Mouse (Mus musculus): Measurements from ENCODE around the gene Itga10.
"Not testable (repeated sequence)": the region's sequence is repeated elsewhere in the genome, so short reads cannot be mapped to it uniquely, and the experiment has no call there.

Itga10 gene

GRCm38 (mm10) chr3:96645018-96645649, at the start of gene Itga10:
TSS of gene Itga10 (plus strand) at chr3:96645584.
- peak; percentile 36 to 79 for DNase-seq

DNA sequence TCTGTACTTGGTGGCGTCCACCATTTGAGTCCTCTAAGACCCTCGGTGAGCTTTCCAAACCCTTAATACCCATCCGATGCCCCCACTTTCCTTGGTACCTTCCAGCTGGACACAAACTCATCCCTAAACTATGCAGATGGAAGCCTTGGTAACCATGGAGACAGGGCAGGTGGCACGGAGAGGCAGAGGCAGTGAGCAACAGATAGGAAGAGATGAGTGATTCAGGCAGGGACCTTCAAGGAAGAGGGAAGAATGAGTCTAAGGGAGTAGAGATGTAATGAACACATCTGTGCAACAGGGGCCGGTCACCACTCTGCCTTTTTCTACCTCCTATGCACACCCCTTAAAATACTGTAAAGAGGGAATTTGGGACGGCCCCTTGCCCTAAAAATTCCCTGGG, 49.7 kb upstream of the Itga10 start:
- DNase-seq: no peak

DNA sequence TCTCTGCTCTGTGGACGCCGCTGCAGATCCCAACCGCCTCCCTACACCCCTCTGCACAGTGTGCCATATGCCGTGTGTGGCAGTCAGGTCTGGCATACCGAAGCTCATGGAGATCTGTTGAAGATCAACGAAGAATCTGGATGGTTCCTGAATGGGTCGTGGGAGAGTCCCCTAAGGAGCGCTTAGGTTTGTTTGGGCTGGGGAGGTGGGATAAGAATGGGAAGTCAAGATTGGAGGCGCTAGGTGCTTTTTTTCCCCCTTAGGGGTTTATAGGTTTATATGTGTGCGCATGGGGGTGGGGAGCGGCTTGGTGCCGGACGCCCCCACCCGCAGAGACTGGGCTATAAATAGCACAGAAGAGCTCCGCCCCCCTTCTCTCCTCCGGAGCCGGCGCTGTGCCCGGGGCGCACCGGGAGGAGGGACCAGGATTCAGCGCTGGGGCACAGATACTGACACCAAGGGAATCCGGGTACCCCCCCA, 49.1 kb upstream of the Itga10 start, which contains the start of gene Ankrd34a:
Gene Ankrd34a, plus strand, starts transcription at position 409 of the 480 bp plus-strand sequence.
- peak in 1 of 2 experiments; percentile 70 for DNase-seq

DNA sequence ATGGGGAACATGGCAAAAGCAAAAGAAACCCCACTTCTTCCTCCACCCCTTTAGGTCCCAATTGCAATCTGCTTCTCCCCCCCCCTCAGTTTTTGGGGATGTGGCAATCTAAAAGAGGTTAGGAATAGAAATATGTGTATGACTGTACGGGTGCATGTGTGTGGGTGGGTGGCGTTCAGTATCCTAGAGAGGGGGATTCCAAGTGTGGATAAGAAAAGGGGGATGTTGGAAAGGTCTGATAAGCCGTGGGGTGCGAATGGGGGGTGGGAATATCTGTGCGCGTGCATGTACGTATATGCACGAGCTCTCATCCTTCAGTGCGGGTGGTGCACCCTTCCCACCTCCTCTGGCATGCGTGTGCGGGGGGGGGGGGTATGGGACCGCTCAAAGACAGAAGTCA, 48.5 kb upstream of the Itga10 start:
- no peak for DNase-seq

DNA sequence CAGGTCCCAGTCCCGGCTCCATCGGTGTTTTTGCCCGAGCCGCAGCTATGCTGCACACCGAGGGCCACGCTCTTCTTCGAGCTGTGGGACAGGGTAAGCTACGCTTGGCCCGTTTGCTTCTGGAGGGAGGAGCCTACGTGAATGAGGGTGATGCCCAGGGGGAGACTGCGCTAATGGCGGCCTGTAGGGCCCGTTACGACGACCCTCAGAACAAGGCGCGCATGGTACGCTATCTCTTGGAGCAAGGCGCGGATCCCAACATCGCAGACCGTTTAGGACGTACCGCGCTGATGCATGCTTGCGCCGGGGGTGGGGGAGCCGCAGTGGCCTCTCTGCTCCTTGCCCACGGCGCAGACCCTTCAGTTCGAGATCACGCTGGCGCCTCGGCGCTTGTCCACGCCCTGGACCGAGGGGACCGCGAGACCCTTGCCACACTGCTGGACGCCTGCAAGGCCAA, 47.9 kb upstream of the Itga10 start:
- DNase-seq: peak in 1 of 2 experiments; percentile 27

DNA sequence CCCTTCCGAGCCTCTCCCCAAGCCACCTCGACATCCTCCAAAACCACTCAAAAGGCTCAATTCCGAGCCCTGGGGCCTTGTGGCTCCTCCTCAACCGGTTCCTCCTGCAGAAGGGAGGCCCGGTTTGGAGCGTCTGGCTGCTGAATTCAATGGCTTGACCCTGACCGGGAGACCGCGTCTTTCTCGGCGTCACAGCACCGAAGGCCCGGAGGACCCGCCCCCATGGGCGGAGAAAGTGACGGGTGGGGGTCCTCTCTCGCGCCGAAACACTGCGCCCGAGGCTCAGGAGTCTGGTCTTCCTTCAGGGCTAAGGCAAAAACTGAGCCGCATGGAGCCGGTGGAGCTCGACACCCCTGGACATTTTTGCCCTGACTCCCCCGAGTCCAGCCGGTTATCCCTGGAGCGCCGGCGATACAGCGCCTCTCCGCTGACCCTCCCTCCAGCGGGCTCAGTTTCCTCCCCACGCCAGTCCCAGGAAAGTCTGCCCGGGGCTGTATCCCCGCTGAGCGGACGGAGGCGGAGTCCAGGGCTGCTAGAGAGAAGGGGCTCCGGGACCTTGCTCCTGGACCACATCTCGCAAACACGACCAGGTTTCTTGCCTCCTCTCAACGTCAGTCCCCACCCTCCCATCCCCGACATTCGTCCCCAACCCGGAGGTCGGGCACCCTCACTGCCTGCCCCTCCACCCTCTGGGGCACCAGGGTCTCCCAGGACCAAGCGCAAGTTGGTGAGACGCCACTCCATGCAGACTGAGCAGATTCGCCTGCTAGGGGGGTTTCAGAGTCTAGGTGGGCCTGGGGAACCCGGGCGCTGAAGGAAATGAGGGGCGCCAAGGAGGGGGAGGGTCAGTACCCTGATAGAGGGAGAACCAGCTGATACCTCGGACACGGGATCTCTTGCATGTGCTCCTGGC, 47.0 kb upstream of the Itga10 start:
- DNase-seq: peak; percentile 59 to 79

DNA sequence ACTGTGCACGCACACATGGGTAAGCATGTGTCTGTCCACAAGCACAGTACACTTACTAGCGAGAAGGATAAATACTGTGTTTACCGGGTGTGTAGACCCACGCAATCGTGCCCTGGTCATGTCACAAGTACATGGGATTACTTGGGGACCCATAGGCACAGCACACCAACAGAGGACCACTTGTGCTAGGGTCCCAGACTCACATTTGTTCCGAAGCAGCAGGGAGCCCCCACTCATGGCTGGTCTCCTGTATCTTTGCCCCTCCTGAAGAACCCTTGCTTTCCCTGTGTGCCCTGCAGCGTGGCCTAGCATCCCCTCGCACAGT, 46.4 kb upstream of the Itga10 start:
- no peak for DNase-seq

DNA sequence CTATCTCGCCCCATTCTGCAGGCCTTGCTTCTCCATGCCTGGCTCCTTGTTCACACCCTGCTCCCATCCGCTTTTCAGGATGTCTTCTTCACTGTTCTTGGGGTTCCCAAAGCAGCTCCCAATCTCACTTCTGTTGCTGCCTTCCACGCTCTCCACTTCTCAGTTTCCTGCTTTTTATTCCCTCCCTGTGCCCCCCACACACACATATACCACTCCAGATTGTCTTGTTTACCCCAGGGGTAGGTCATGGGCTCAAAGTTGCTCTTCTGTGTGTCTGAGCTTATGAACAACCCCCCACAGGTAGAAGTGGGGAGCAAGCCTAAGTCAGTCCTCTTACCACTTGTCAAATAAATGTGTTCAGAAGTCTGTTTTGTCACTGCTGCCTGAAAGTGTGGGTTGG, 46.0 kb upstream of the Itga10 start:
- no peak for DNase-seq

DNA sequence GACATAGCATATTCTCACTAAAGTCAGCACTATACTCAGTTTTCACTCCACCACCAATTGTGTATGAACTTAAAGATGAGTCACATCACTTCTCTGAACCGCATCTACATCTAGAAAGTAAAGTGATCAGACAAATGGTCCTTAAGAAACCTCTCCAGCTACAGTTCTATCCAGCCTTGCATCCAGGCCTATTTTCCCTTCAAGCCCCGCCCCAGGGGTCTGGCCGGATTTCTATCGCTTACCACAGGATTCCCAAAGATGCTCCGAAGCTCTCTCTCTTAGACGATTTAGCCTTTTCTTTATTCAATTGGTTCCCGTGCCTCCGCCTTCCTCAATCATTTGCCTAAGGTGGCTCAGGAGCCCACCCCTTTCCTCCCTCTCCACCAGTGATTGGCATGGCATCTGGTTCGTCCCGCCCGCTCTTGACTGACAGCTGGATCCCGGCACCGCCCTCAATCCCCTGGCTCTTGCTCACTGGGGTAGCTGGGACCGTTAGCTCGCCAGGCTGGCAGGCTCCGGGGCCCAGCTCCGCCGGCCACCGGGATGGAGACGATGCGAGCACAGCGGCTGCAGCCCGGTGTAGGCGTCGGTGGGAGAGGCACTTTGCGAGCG, 44.6 kb upstream of the Itga10 start, which contains the start of gene Lix1l:
Gene Lix1l, plus strand, starts transcription at position 511 of the 612 bp plus-strand sequence.
- peak; percentile 93 to 95 for DNase-seq

GRCm38 (mm10) chr3:96601251-96601787, 44.1 kb upstream of the Itga10 start:
- DNase-seq: peak; percentile 75 to 78

GRCm38 (mm10) chr3:96601941-96602703, 43.3 kb upstream of the Itga10 start:
- DNase-seq: peak; percentile 19 to 43

DNA sequence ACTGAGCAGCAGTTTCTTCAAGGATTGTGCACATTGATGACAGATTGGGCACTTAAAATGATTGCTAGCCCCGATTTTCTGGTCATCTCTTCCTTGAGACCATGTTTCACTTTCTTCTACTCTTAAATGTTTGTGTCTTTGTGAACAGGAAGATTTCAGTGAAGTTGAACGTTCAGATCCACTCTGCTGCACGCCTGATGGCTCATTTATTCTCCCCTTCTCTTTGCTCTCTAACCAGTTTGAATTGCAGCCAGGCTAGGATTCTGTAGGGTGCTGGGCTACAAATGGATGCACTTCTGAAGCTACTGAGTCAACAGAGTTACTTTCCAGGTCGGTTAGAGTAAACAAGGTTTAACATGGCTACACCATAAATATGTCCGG, 42.7 kb upstream of the Itga10 start:
- no peak for DNase-seq

DNA sequence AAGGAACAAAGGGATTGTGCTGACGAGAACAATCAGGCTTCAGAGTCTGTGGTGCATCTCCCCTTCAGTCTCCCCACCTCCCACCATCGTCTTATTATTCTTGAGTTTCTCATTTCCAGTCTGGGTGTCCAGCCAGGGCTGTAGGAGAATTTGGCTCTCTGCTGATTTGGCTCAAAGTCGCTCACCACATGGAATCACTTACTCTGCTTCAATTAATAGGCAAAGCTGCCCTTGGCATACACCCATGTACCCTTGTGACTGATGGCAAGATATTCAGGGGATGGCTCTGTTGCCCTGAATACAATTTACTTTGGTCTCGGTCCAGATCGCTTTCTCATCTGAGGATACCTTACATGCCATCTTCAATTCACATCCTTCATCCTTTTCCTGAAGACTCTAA, 42.1 kb upstream of the Itga10 start:
- no peak for DNase-seq

DNA sequence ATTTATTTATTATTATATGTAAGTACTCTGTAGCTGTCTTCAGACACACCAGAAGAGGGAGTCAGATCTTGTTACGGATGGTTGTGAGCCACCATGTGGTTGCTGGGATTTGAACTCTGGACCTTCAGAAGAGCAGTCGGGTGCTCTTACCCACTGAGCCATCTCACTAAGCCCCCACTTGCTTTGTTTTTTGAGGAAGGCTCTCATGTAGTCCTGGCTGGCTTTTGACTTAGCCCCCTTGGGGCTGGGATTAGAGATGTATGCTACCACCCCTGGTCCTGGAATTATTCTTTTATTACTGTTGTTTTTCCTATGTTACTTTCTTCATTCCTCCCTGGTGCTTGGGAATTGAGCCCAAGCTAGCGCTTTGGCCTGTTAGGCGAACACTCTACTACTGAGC, 39.4 kb upstream of the Itga10 start:
- not testable (repeated sequence) for DNase-seq

GRCm38 (mm10) chr3:96606618-96607017, 38.8 kb upstream of the Itga10 start:
- DNase-seq: no peak

GRCm38 (mm10) chr3:96617941-96618340, 27.4 kb upstream of the Itga10 start:
- DNase-seq: no peak

GRCm38 (mm10) chr3:96623201-96623600, 22.2 kb upstream of the Itga10 start:
- no peak for DNase-seq

GRCm38 (mm10) chr3:96629729-96630600, 15.4 kb upstream of the Itga10 start, which contains the start of gene Rbm8a:
TSS of gene Rbm8a (plus strand) at chr3:96629933.
- peak; percentile 98 for DNase-seq

DNA sequence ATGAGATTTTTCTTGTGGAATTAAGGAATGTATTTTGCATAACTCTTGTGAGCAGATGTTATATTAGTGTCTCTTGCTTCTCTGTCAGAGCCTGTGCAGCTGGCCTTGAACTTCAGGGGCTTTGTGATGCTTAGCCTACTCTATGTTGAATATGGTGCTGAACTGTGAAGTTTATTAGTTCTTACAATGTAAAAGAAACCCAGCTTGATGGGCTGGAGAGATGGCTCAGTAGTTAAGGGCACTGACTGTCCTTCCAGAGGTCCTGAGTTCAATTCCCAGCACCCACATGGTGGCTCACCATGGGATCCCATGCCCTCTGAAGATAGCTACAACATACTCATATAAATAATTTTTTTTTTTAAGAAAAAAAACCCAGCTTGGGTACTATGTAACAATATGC, 13.3 kb upstream of the Itga10 start:
- no peak for DNase-seq

GRCm38 (mm10) chr3:96634015-96634414, 11.4 kb upstream of the Itga10 start:
- no peak for DNase-seq
